Mouse (Mus musculus): ENCODE data around the gene Cabp1. TPM values are rescaled to one million over a fixed set of nuclear protein-coding genes. Genes with fewer than 3 reads are reported as not detected.

The Cabp1 gene
- total and polyA plus RNA-seq, 2 experiments from 2014 or later: 20.9 to 21.4 TPM

DNA sequence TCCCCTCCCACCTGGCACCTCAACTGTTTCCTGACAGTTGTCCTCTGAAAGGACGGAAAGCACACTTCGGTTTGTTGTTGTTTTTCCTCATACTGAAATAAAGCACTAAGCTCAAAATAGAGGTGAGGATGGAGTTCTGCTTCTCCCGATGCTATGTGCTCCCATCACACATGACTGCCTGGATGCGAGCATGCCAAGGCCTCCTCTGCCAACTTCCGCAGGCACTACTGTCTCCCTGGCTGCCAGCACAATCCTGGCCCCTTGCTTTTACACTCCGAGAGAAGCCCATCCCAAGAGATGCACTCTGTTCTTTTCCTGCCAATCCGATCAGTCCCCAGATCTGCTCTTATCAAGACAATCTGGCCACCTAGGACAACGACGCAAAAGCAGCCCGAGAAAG, 50.6 kb downstream of the Cabp1 start:
- WGBS: 39% methylated on average over 10 of the region's 10 CpGs
- Histone ChIP-seq H3K4me2 (ENCODE audit: low read depth, low read length) (no peak overlapping the region), H3K36me3 (ENCODE audit: insufficient read depth, low read length) (peaks cover 26% of the 10 kb centered on the region), H3K27ac (peak overlapping the region; percentile 41; the same call in 1 of the 2 replicates), H3K4me1 (ENCODE audit: insufficient read depth, low read length) (peaks cover 6% of the 10 kb centered on the region; the same call in 1 of the 2 replicates), H3K27me3 (ENCODE audit: insufficient read depth, low read length) (no peaks in the 10 kb centered on the region), H3K9me3 (ENCODE audit: low read length) (no peaks in the 10 kb centered on the region), H3K9ac (replicated peaks; ENCODE audit: low read length) (no peak overlapping the region; the same call in 1 of the 2 replicates), H3K4me3 (ENCODE audit: low read length) (no peak overlapping the region)
- ATAC-seq: peak; percentile 53; the same call in 1 of the 2 replicates
- TF ChIP-seq CTCF (IDR thresholded peaks at IDR 0.05; ENCODE audit: low read depth): no peak
- DNase-seq (ENCODE audit: low spot score): peak; percentile 67

DNA sequence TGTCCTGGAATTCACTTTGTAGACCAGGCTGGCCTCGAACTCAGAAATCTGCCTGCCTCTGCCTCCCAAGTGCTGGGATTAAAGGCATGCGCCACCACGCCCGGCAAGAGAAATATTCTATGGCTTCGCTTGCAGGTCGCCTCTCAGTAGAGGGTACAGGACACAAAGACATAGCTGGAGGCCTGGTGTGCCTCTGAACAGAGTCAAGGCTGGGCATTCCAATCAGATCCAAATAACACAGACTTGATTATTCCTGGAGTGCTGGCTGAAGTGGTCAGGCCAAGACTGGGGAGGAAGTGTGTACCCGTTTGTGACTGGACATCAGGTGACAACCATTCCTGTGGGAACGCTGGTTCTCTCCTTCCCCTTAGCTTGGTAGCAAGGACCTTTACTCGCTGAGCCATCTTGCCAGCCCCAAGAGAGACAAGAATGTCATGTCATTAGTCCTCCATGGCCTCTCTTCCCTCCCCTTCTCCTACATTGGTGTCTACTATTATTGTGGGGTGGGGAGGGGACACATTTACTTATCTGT, 51.9 kb downstream of the Cabp1 start:
- Histone ChIP-seq H3K4me2 (ENCODE audit: low read depth, low read length) (no peak overlapping the region), H3K27ac (no peak overlapping the region), H3K4me3 (ENCODE audit: low read length) (no peak overlapping the region), H3K4me1 (ENCODE audit: insufficient read depth, low read length) (peaks cover 6% of the 10 kb centered on the region; the same call in 1 of the 2 replicates), H3K27me3 (ENCODE audit: insufficient read depth, low read length) (no peaks in the 10 kb centered on the region), H3K36me3 (ENCODE audit: insufficient read depth, low read length) (peaks cover 13% of the 10 kb centered on the region), H3K9me3 (ENCODE audit: low read length) (no peaks in the 10 kb centered on the region), H3K9ac (replicated peaks; ENCODE audit: low read length) (no peak overlapping the region)
- 80% methylated on average over 9 of the region's 9 CpGs for WGBS
- TF ChIP-seq CTCF (IDR thresholded peaks at IDR 0.05; ENCODE audit: low read depth): no peak
- no peak for DNase-seq (ENCODE audit: low spot score)
- ATAC-seq: no peak

DNA sequence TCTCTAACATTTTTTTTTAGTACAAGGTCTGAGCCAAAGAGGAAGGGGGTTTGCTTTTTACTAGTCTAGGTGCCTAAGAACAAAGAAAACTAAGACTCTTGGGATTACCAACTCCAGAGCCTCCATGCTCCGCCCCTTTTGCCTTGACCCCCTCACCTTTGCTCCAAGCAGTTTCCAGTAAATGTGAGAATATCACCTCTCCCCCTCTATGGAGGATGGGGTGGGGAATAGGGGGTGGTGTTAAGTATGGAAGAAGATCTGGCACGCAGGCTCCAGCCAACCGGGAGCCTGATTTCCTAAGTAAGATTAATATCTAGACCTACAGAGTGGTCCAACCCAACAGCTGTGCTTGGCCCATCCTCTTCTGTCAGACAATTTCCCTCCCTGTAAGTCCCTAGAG, 53.5 kb downstream of the Cabp1 start:
- H3K36me3 ChIP-seq (ENCODE audit: insufficient read depth, low read length): no peaks in the 10 kb centered on the region
- peaks cover 6% of the 10 kb centered on the region; the same call in 1 of the 2 replicates for H3K4me1 ChIP-seq (ENCODE audit: insufficient read depth, low read length)
- H3K27ac ChIP-seq: no peak overlapping the region
- ATAC-seq (no peak), DNase-seq (ENCODE audit: low spot score) (no peak)
- TF ChIP-seq CTCF (IDR thresholded peaks at IDR 0.05; ENCODE audit: low read depth): no peak
- H3K9me3 ChIP-seq (ENCODE audit: low read length): no peaks in the 10 kb centered on the region
- 82% methylated on average over 3 of the region's 3 CpGs for WGBS
- H3K27me3 ChIP-seq (ENCODE audit: insufficient read depth, low read length): no peaks in the 10 kb centered on the region
- H3K9ac ChIP-seq (replicated peaks; ENCODE audit: low read length): no peak overlapping the region
- H3K4me3 ChIP-seq (ENCODE audit: low read length): no peak overlapping the region
- H3K4me2 ChIP-seq (ENCODE audit: low read depth, low read length): no peak overlapping the region

DNA sequence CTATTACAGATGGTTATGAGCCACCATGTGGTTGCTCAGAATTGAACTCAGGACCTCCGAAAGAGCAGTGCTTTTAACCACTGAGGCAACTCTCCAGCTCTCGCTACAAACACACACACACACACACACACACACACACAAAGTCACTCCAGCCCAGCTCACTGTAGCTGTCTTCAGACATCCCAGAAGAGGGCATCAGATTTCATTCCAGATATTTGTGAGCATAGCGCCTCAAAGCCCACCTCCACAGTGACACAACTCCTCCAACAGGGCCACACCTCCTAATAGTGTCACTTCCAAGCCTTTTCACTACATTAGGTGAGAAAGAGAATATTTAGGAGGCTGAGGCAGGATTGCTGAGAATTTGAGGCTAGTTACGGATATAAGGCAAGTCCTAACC, 55.1 kb downstream of the Cabp1 start:
- 85% methylated on average over 4 of the region's 4 CpGs for WGBS

DNA sequence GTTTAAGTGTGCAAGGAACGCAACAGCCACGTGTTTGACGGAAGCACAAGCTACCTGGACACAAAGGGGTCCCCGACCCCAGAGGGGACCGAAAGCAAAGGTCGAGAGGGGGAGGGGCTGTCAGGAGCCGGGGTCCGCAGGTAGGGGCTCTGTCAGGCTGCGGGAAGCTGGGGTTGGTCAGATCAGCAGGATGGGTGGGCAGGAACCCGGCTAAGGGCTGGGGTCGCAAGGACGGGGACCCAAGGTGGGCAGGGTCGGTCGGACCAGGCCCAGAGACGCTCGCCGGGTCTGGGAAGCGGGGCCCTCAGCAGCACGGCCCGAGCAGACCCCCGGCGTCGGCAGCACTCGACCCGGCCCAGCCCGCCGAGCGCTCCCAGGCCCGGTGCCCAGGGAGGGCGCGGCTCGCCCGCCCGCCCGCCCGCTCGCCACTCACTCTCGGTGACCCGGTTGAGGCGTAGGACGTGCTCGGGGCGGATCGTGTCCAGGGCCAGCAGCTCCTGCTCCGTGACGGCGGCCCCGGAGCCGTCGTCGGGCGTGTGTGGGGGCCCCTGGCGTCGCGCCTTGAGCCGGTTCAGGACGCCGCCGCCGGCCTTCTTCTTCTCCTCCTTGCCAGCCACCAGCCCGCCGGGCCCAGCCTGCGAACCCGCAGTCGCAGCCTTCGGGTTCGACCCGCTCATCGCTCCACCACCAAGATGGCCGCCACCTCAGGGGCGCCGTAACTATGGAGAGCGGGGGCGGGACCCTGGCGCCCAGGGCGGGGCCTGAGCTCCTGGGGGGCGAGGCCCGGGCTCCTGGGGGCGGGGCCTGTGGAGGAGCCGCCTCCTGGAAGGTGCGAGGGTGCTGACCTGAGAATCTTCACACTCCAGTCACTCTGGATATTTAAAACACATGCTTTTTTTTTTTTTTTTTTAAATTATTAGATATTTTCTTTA, 59.7 kb downstream of the Cabp1 start, which contains the start of gene Unc119b:
Gene Unc119b, minus strand, starts transcription at position 742 of the 932 bp plus-strand sequence.
- Histone ChIP-seq H3K27me3 (ENCODE audit: insufficient read depth, low read length) (no peaks in the 10 kb centered on the region), H3K9me3 (ENCODE audit: low read length) (no peaks in the 10 kb centered on the region), H3K4me1 (ENCODE audit: insufficient read depth, low read length) (peaks cover 4% of the 10 kb centered on the region; the same call in 1 of the 2 replicates), H3K36me3 (ENCODE audit: insufficient read depth, low read length) (peaks cover 13% of the 10 kb centered on the region), H3K4me3 (ENCODE audit: low read length) (peak within 1 kb of the TSS; percentile 85), H3K27ac (peak within 1 kb of the TSS; percentile 67), H3K4me2 (ENCODE audit: low read depth, low read length) (peak within 1 kb of the TSS; percentile 89), H3K9ac (replicated peaks; ENCODE audit: low read length) (peak within 1 kb of the TSS; percentile 71)
- DNase-seq (ENCODE audit: low spot score) (peak; percentile 94), ATAC-seq (peak; percentile 95)
- WGBS: under 1% methylated on average over 64 of the region's 81 CpGs
- TF ChIP-seq CTCF (IDR thresholded peaks at IDR 0.05; ENCODE audit: low read depth): no peak

More for the DNA sequence above, 55.1 kb downstream of the Cabp1 start:
- H3K27me3 ChIP-seq (ENCODE audit: insufficient read depth, low read length): no peaks in the 10 kb centered on the region
- DNase-seq (ENCODE audit: low spot score): no peak
- peaks cover 6% of the 10 kb centered on the region; the same call in 1 of the 2 replicates for H3K4me1 ChIP-seq (ENCODE audit: insufficient read depth, low read length)
- no peak overlapping the region for H3K4me3 ChIP-seq (ENCODE audit: low read length)
- ATAC-seq: no peak
- H3K36me3 ChIP-seq (ENCODE audit: insufficient read depth, low read length): no peaks in the 10 kb centered on the region
- H3K9ac ChIP-seq (replicated peaks; ENCODE audit: low read length): no peak overlapping the region
- H3K27ac ChIP-seq: no peak overlapping the region
- no peaks in the 10 kb centered on the region for H3K9me3 ChIP-seq (ENCODE audit: low read length)
- peak; percentile 30 for TF ChIP-seq CTCF (IDR thresholded peaks at IDR 0.05; ENCODE audit: low read depth)
- no peak overlapping the region for H3K4me2 ChIP-seq (ENCODE audit: low read depth, low read length)

DNA sequence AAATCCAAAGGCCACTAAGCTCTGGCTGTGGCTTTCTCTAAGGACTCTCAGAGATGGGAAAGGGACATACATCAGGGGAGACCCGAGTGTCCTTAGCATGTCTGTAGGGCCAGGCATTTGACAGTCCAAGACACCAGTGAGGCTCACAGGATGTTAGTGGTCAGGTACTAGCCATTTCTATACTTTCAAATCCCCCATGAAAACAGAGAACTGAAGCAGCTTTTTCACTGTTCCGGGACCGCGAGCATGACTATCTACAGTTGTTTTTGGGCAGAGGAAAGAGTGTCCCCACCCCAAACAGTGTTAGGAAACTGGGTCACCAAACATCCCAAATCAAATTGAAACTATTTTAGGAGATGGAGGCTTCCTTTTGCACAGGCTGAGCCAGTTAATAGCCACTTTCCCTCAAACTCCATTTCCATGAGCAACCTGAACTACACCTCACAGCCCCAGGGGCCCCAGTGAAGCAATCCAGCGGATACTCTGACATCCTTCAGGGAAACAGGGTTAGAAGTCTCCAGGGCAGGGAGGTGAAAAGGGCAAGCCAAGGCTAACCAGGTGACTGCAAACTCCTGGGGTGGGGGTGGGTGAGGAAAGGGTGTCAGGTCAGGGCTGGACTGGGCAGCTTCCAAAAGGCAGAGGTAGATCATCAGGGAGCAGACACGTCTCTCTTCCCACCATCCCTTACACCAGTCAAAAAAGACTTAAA, 60.7 kb downstream of the Cabp1 start:
- peak overlapping the region; percentile 85 for H3K4me3 ChIP-seq (ENCODE audit: low read length)
- ATAC-seq (no peak), DNase-seq (ENCODE audit: low spot score) (no peak)
- no peak for TF ChIP-seq CTCF (IDR thresholded peaks at IDR 0.05; ENCODE audit: low read depth)
- H3K36me3 ChIP-seq (ENCODE audit: insufficient read depth, low read length): peaks cover 15% of the 10 kb centered on the region
- peaks cover 4% of the 10 kb centered on the region; the same call in 1 of the 2 replicates for H3K4me1 ChIP-seq (ENCODE audit: insufficient read depth, low read length)
- 52% methylated on average over 6 of the region's 6 CpGs for WGBS
- no peaks in the 10 kb centered on the region for H3K9me3 ChIP-seq (ENCODE audit: low read length)
- H3K27me3 ChIP-seq (ENCODE audit: insufficient read depth, low read length): no peaks in the 10 kb centered on the region
- no peak overlapping the region for H3K27ac ChIP-seq
- H3K4me2 ChIP-seq (ENCODE audit: low read depth, low read length): peak overlapping the region; percentile 89
- H3K9ac ChIP-seq (replicated peaks; ENCODE audit: low read length): peak overlapping the region; percentile 71; the same call in 1 of the 2 replicates

Data from hindbrain, postnatal 0 days (tissue).